Mouse (Mus musculus): Measurements from ENCODE around the gene Tpk1.

- TF ChIP-seq CTCF (IDR thresholded peaks at IDR 0.05) = no peak
- TF ChIP-seq EP300 (IDR thresholded peaks at IDR 0.05) = no peak
Measured at GRCm38 (mm10) chr6:43486691-43487090, 179.4 kb downstream of the Tpk1 start.

Data from lung, postnatal 0 days (tissue).